Mouse (Mus musculus): ENCODE measurements around the gene Nr4a1. TPM values are rescaled to one million over a fixed set of nuclear protein-coding genes. Genes with fewer than 3 reads are reported as not detected.

The Nr4a1 gene
- polyA plus RNA-seq (2015; fragmentation: Nextera tagmentation; extraction: Ambion mirVana), result 10.4 and 10.8 TPM in 2 replicates

DNA sequence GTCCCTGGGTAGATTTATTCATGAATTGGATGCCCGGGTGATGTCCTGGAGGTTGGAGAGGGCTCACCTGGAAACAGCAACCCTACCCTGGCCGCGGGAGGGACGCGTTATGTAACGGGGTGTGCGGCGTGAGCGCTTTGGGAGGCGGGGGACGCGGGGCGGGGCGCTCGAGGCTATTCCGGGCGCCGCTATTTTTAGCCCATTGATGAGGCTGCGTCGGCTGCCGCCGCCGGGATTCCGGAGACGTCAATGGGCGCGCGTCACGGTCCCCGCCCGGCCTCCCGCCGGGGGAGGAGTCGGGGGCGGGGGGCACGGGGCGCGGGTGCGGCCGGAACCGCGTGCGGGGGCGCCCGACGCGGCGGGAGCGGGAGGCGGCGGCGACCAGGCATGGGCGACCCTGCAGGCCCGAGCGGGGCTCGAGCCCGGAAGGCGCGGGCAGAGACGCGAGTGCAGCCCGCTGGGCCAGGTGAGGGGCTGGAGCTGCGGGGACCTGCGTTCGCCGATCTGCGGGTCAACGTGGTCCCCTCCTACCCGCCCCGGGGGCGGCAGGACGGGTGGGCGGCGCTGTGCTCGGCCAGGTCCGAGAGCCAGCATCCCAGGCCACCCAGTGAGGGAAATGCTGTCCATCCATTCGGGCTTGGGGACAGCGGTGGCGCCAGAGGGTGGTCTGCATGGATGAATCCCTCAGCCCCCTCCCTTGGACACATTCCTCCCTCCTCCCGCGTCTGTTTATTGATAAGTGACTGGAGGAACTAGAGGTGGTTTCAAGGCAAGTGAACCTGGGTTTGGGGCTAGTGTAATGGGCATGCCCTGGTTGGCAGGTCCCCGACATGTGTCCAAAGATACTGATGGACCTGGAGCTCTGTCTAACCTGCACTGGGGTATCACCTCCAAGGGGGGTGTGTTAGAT lies at the start of gene Nr4a1:
Gene Nr4a1 (plus strand): TSS at position 384 of the 910 bp plus-strand sequence.
- Histone ChIP-seq H3K4me1 (peaks cover 46% of the 10 kb centered on the region), H3K27ac (replicated peaks) (peak within 1 kb of the TSS; percentile 70), H3K27me3 (replicated peaks) (0 out of 2 replicates have a peak, but pooled peaks cover 2% of the 10 kb centered on the region), H3K9ac (peak within 1 kb of the TSS; percentile 95), H3K4me2 (peak within 1 kb of the TSS; percentile 90), H3K4me3 (peak within 1 kb of the TSS; percentile 74), H3K9me3 (no peaks in the 10 kb centered on the region), H3K36me3 (no peaks in the 10 kb centered on the region)
- WGBS, result 1% methylated on average over 80 of the region's 82 CpGs
- ATAC-seq (ENCODE audit: extremely low read depth, insufficient number of reproducible peaks, low FRiP score, low TSS enrichment), result peak; percentile 59; the same call in 1 of the 2 replicates

DNA sequence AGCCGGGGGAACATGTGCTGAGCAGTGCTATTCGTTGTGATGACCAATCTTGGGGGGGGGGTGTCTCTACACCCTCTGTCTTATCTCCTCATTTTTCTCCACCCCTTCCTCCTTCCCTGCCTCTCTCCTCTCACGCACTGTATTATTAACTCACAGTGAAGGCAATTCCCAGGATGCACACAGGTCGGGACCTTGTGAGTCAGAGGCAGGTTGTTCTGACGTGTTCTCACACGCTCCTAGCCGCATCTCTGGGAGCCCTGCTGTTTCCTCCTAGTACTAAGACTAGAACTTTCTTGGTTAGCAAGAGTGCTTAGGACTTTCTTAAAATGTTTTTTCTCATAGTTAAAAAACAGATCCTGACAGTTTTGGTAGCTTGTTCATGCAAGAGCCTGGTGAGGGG lies 49.3 kb upstream of the Nr4a1 start:
- no peaks in the 10 kb centered on the region for H3K9me3 ChIP-seq
- 78% methylated on average over 7 of the region's 7 CpGs for WGBS
- H3K27ac ChIP-seq (replicated peaks), result no peak overlapping the region
- 0 out of 2 replicates have a peak, but pooled peaks cover 5% of the 10 kb centered on the region for H3K4me1 ChIP-seq
- ATAC-seq (ENCODE audit: extremely low read depth, insufficient number of reproducible peaks, low FRiP score, low TSS enrichment), result no peak
- H3K4me3 ChIP-seq, result no peak overlapping the region
- peaks cover 95% of the 10 kb centered on the region for H3K36me3 ChIP-seq
- H3K9ac ChIP-seq, result no peak overlapping the region
- H3K27me3 ChIP-seq (replicated peaks), result no peaks in the 10 kb centered on the region
- H3K4me2 ChIP-seq, result no peak overlapping the region

DNA sequence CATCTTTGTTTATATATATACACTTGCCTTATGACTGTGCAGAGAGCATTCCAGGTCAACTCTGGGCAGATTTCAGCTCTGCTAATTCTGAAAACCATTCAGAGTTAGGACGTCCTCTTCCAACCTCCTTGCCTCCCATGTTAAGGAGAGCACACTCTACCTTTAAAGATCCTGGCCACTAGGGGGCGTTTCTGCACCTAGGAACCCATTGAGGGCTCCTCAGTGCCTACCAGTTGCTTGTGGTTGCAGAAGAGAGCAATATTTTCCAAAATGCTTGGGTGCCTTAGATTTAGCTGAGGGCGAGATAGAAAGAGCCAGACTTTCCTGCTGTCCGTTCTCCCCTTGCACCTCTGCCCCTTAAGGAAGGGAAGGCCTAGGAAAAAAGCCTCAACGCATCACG lies 43.8 kb upstream of the Nr4a1 start:
- no peak overlapping the region for H3K27ac ChIP-seq (replicated peaks)
- H3K4me1 ChIP-seq, result 0 out of 2 replicates have a peak, but pooled peaks cover 5% of the 10 kb centered on the region
- ATAC-seq (ENCODE audit: extremely low read depth, insufficient number of reproducible peaks, low FRiP score, low TSS enrichment), result no peak
- H3K9ac ChIP-seq, result no peak overlapping the region
- H3K4me3 ChIP-seq, result no peak overlapping the region
- H3K9me3 ChIP-seq, result no peaks in the 10 kb centered on the region
- 69% methylated on average over 6 of the region's 6 CpGs for WGBS
- no peak overlapping the region for H3K4me2 ChIP-seq
- H3K36me3 ChIP-seq, result peaks cover 92% of the 10 kb centered on the region
- H3K27me3 ChIP-seq (replicated peaks), result no peaks in the 10 kb centered on the region

DNA sequence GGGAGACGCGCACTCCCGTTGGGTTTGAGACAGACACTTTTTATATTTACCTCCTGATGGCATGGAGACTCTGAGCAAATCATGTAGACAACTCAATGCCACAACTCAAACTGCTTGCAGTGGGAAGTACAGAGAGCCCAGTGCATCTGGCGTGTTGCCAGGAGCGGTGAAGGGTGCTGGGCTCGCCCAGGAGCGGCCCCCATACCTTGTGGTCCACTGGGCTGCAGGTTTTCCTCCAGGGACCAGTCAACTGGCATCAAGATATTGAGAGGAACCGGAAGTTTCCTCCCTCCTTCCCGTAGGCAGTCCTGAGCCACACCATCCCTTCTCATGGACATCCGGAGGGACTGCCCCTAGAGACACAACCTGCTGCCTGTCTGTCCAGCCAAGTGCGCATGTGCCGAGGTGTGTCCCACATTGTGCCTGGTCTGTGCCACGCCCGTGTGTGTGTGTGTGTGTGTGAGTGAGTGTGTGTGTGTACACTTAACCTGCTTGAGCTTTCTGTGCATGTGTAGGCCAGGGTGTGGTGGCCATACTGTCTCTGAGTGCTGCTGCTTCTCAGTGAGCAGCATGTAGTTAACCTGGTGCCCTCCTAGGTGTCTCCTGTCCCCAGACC lies 43.0 kb upstream of the Nr4a1 start:
- H3K27me3 ChIP-seq (replicated peaks), result no peaks in the 10 kb centered on the region
- H3K4me2 ChIP-seq, result no peak overlapping the region
- H3K4me3 ChIP-seq, result no peak overlapping the region
- no peak for ATAC-seq (ENCODE audit: extremely low read depth, insufficient number of reproducible peaks, low FRiP score, low TSS enrichment)
- H3K4me1 ChIP-seq, result 0 out of 2 replicates have a peak, but pooled peaks cover 5% of the 10 kb centered on the region
- H3K9me3 ChIP-seq, result no peaks in the 10 kb centered on the region
- H3K27ac ChIP-seq (replicated peaks), result no peak overlapping the region
- H3K9ac ChIP-seq, result no peak overlapping the region
- 89% methylated on average over 14 of the region's 14 CpGs for WGBS
- H3K36me3 ChIP-seq, result peaks cover 87% of the 10 kb centered on the region

- WGBS, result 76% methylated on average over 14 of the region's 14 CpGs
- Histone ChIP-seq H3K4me2 (no peak overlapping the region), H3K4me1 (0 out of 2 replicates have a peak, but pooled peaks cover 5% of the 10 kb centered on the region), H3K4me3 (no peak overlapping the region), H3K27me3 (replicated peaks) (no peaks in the 10 kb centered on the region), H3K27ac (replicated peaks) (no peak overlapping the region), H3K9ac (no peak overlapping the region), H3K36me3 (peaks cover 74% of the 10 kb centered on the region), H3K9me3 (no peaks in the 10 kb centered on the region)
- no peak for ATAC-seq (ENCODE audit: extremely low read depth, insufficient number of reproducible peaks, low FRiP score, low TSS enrichment)
These were observed 41.6 kb upstream of the Nr4a1 start for GRCm38 (mm10) chr15:101212435-101212834.

DNA sequence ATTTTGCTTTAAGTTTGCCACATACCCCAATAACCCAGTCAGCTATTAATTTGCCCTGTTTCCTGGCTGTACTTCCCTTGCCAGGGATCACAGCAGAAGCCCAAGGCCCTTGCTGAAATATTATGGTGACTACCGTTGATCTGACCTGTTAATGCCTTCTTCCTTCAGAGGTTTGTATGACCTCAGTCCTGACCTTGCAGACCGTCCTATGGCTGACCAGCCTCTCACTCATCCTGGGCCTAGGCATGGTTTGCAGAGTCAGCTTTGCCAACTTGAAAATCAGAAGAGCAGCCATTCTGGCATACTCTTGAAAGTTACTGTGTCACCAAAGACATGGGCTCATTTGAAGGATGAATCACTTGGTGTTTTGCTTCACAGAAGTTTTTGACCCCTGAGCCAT lies 38.9 kb upstream of the Nr4a1 start:
- no peak overlapping the region for H3K4me2 ChIP-seq
- no peaks in the 10 kb centered on the region for H3K27me3 ChIP-seq (replicated peaks)

DNA sequence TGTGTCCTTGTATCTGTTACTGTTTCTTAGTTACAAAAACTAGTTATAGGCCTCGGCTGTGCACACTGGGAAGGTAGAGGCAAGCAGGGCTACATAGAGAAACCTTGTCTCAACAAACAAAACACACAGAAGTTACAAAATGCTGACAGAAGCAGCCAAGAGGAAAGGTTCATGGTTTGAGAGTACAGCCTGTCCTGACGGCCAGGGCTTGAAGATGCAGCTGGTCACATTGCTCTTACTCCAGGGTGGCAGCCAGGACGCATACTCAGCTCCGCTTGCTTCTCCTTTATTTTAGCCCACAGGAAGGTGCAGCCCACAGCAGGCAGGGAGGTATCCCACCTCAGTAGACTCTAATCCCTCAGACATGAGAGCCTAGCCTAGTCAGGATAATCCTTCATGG lies 38.0 kb upstream of the Nr4a1 start:
- ATAC-seq (ENCODE audit: extremely low read depth, insufficient number of reproducible peaks, low FRiP score, low TSS enrichment), result no peak
- H3K4me1 ChIP-seq, result peaks cover 4% of the 10 kb centered on the region
- H3K4me2 ChIP-seq, result no peak overlapping the region
- no peak overlapping the region for H3K4me3 ChIP-seq
- H3K36me3 ChIP-seq, result peaks cover 40% of the 10 kb centered on the region
- H3K27ac ChIP-seq (replicated peaks), result no peak overlapping the region
- H3K9ac ChIP-seq, result no peak overlapping the region
- H3K9me3 ChIP-seq, result no peaks in the 10 kb centered on the region
- WGBS, result 82% methylated on average over 4 of the region's 4 CpGs
- H3K27me3 ChIP-seq (replicated peaks), result no peaks in the 10 kb centered on the region

More for the DNA sequence above, 38.9 kb upstream of the Nr4a1 start:
- Histone ChIP-seq H3K36me3 (peaks cover 49% of the 10 kb centered on the region), H3K27ac (replicated peaks) (no peak overlapping the region), H3K9me3 (no peaks in the 10 kb centered on the region), H3K9ac (no peak overlapping the region), H3K4me3 (no peak overlapping the region), H3K4me1 (no peaks in the 10 kb centered on the region)
- ATAC-seq (ENCODE audit: extremely low read depth, insufficient number of reproducible peaks, low FRiP score, low TSS enrichment), result no peak
- WGBS, result 57% methylated on average over 2 of the region's 2 CpGs

GRCm38 (mm10) chr15:101220905-101221297 lies 33.2 kb upstream of the Nr4a1 start:
- H3K4me3 ChIP-seq, result no peak overlapping the region
- peak overlapping the region; percentile 70; the same call in 1 of the 2 replicates for H3K9ac ChIP-seq
- no peaks in the 10 kb centered on the region for H3K36me3 ChIP-seq
- ATAC-seq (ENCODE audit: extremely low read depth, insufficient number of reproducible peaks, low FRiP score, low TSS enrichment), result no peak
- H3K9me3 ChIP-seq, result no peaks in the 10 kb centered on the region
- H3K4me2 ChIP-seq, result peak overlapping the region; percentile 66; the same call in 1 of the 2 replicates
- peaks cover 33% of the 10 kb centered on the region for H3K27me3 ChIP-seq (replicated peaks)
- H3K4me1 ChIP-seq, result peaks cover 40% of the 10 kb centered on the region
- WGBS, result 7% methylated on average over 8 of the region's 8 CpGs
- H3K27ac ChIP-seq (replicated peaks), result no peak overlapping the region

DNA sequence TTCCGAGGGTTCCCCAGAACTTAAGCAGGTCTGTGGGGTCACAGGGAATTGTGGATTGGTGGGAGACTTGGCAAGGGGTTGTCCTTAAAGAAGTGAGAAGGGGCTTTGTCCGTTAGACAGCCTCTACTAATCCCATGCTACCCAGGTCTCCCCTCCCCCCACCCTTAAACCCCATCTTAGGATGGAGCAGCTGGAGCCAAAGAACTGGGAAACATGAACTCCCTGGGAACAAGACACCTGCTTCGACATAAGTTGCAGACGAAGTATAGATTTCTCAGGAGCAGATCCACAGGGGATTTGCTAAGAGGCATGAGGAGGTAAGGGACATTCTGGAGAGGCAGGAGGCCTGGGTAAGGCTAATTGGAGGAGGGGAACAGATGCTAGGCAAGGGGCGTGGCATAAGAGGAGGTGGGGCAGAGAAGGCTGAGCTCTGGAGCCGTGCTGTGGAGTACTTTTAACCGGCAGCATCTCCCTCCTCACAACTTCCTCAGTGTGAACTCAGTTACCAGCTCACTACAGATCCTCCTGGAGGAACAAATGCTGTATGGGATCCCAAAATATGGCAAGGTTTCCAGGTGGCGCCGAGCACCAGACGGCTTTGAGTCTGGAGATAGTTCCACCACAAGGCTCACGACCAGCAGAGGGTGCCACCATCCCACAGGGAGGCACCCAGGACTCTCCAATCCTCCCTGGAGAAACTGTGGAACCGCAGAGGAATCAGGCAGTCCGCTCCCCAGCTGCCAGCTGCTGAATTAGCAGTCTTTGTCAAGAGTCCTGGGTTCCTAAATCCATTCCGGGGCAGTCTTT lies 32.6 kb upstream of the Nr4a1 start:
- Histone ChIP-seq H3K9me3 (no peaks in the 10 kb centered on the region), H3K27ac (replicated peaks) (no peak overlapping the region), H3K36me3 (no peaks in the 10 kb centered on the region), H3K4me3 (peak overlapping the region; percentile 44), H3K27me3 (replicated peaks) (peaks cover 35% of the 10 kb centered on the region), H3K4me2 (peak overlapping the region; percentile 66), H3K4me1 (peaks cover 41% of the 10 kb centered on the region), H3K9ac (peak overlapping the region; percentile 70)
- no peak for ATAC-seq (ENCODE audit: extremely low read depth, insufficient number of reproducible peaks, low FRiP score, low TSS enrichment)
- WGBS, result 4% methylated on average over 14 of the region's 14 CpGs

- peaks cover 52% of the 10 kb centered on the region for H3K4me1 ChIP-seq
- H3K27ac ChIP-seq (replicated peaks), result no peak overlapping the region
- peak overlapping the region; percentile 93; the same call in 1 of the 2 replicates for H3K4me2 ChIP-seq
- H3K4me3 ChIP-seq, result no peak overlapping the region; the same call in 1 of the 2 replicates
- no peak for ATAC-seq (ENCODE audit: extremely low read depth, insufficient number of reproducible peaks, low FRiP score, low TSS enrichment)
- H3K9ac ChIP-seq, result no peak overlapping the region
- no peaks in the 10 kb centered on the region for H3K36me3 ChIP-seq
- WGBS, result 42% methylated on average over 13 of the region's 13 CpGs
- H3K27me3 ChIP-seq (replicated peaks), result peaks cover 35% of the 10 kb centered on the region
- H3K9me3 ChIP-seq, result no peaks in the 10 kb centered on the region
These were observed 31.1 kb upstream of the Nr4a1 start for GRCm38 (mm10) chr15:101222897-101223482.

Data from heart, embryonic 13.5 days (tissue).